Mouse (Mus musculus) natural killer cell, adult 2 months (primary cell): ENCODE results near the gene Usp29.

Experiments used
- DNase-seq, 2 experiments: peaks; one replicate each; pipeline ENCODE4 v3.0.0; 2022; ENCODE audit warnings: low spot score in 2 of 2

The Usp29 gene

GRCm38 (mm10) chr7:6816706-6817376 is 86.5 kb downstream of the Usp29 start:
- DNase-seq: no peak

GRCm38 (mm10) chr7:6820296-6820695 is 89.9 kb downstream of the Usp29 start:
- no peak for DNase-seq

- DNase-seq: no peak
Observed at GRCm38 (mm10) chr7:6822633-6823032, 92.3 kb downstream of the Usp29 start.

GRCm38 (mm10) chr7:6823673-6824072 is 93.3 kb downstream of the Usp29 start:
- DNase-seq: no peak

- DNase-seq: no peak
Observed at GRCm38 (mm10) chr7:6825966-6826647, 95.7 kb downstream of the Usp29 start.

- no peak for DNase-seq
Observed at GRCm38 (mm10) chr7:6829148-6829547, 98.8 kb downstream of the Usp29 start.

GRCm38 (mm10) chr7:6834950-6835349 is 104.6 kb downstream of the Usp29 start:
- no peak for DNase-seq

GRCm38 (mm10) chr7:6835351-6835750 is 105.0 kb downstream of the Usp29 start:
- no peak for DNase-seq

- DNase-seq: no peak
Observed at GRCm38 (mm10) chr7:6837297-6837925, 107.0 kb downstream of the Usp29 start.

- DNase-seq: no peak
Observed at GRCm38 (mm10) chr7:6837926-6838554, 107.7 kb downstream of the Usp29 start.

GRCm38 (mm10) chr7:6840860-6841259 is 110.5 kb downstream of the Usp29 start:
- no peak for DNase-seq

- no peak for DNase-seq
Observed at GRCm38 (mm10) chr7:6849495-6849894, 119.1 kb downstream of the Usp29 start.

GRCm38 (mm10) chr7:6850321-6850720 is 119.9 kb downstream of the Usp29 start:
- no peak for DNase-seq

- DNase-seq: no peak
Observed at GRCm38 (mm10) chr7:6851256-6851655, 120.9 kb downstream of the Usp29 start.

- DNase-seq: no peak
Observed at GRCm38 (mm10) chr7:6851717-6852503, 121.5 kb downstream of the Usp29 start.

GRCm38 (mm10) chr7:6855613-6856405 is 125.4 kb downstream of the Usp29 start:
- no peak for DNase-seq

- DNase-seq: no peak
Observed at GRCm38 (mm10) chr7:6858694-6859270, 128.4 kb downstream of the Usp29 start.

GRCm38 (mm10) chr7:6860689-6861088 is 130.3 kb downstream of the Usp29 start:
- no peak for DNase-seq

- no peak for DNase-seq
Observed at GRCm38 (mm10) chr7:6866351-6866750, 136.0 kb downstream of the Usp29 start.

- no peak for DNase-seq
Observed at GRCm38 (mm10) chr7:6868831-6869230, 138.5 kb downstream of the Usp29 start.

GRCm38 (mm10) chr7:6869556-6869955 is 139.2 kb downstream of the Usp29 start:
- no peak for DNase-seq
